Mouse (Mus musculus): ENCODE results near the gene Styxl1. TPM values are rescaled to one million over a fixed set of nuclear protein-coding genes. Genes with fewer than 3 reads are reported as not detected.

Gene Styxl1
- polyA plus RNA-seq, 1 experiment = 0.26 TPM

DNA sequence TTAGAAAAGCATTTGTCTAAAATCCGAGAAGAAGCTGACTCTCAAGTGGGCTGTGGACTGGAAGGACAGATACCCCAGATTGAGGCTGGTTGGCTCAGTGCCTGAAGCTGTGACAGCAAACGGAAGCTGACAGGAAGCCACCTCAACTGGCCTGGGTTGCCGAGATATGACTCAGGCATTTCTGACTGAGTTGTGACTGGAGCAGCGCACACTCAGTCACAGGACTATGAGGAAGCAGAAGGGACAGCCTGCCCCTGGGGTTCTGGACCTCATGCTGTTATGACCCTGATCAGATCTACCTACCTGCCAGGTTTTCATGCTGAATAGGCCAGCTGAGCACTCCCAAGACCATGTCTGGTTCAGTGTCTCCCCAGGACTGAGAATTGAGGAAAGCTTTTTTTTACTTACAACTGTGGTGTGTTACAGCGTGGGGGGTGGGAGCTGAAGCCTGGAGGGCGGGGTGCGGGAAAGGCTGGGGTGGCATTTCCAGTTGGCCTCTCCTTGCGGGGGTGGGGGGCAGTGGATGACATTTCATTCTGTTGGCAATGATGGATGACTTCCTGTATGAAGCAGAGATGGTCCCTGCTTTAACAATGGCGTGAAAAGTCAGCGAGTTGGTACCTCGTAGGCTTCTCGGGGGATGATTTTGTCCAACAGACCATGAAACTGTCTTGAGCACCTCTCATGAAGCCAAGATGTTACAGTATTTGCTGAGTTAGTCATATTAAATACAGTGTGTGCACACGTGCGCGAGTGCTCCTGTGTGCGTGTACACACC, 64.6 kb downstream of the Styxl1 start:
- Histone ChIP-seq H3K27ac (ENCODE audit: insufficient read depth, low read length) (no peak overlapping the region), H3K27me3 (ENCODE audit: control insufficient read depth, insufficient read depth, low read length) (no peaks in the 10 kb centered on the region), H3K4me1 (ENCODE audit: control insufficient read depth, insufficient read depth, low read length) (peaks cover 23% of the 10 kb centered on the region), H3K4me3 (replicated peaks; ENCODE audit: insufficient read depth, low read depth, low read length) (no peak overlapping the region)
- DNase-seq = peak; percentile 56 to 69
- TF ChIP-seq CTCF (IDR thresholded peaks at IDR 0.05; ENCODE audit: borderline replicate concordance, insufficient read depth, low read depth, low read length) (no peak), POLR2A (IDR thresholded peaks at IDR 0.05; ENCODE audit: borderline replicate concordance, insufficient read depth, low read length) (no peak)
- WGBS = 45% methylated on average over 16 of the region's 16 CpGs

DNA sequence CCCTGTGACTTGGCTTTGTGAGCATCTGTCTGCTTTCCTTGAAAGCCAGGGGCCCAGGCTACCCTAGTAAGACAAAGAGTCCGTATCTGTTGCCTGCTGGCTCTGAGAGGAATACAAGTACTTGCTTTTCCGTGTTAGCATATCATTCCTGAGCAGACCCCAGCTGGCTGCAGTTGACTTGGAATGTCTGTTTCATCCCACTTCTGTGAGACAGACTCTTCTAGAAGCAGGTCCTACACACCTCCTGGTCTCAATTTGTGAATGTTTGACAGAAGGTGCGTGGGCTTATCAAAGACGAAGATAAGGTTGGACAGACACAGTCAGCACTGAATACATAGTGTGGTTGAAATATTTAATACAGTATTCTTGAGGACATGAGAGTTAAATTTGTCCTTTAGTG, 65.4 kb downstream of the Styxl1 start:
- Histone ChIP-seq H3K4me1 (ENCODE audit: control insufficient read depth, insufficient read depth, low read length) (peaks cover 26% of the 10 kb centered on the region), H3K27ac (ENCODE audit: insufficient read depth, low read length) (no peak overlapping the region), H3K27me3 (ENCODE audit: control insufficient read depth, insufficient read depth, low read length) (no peaks in the 10 kb centered on the region), H3K4me3 (replicated peaks; ENCODE audit: insufficient read depth, low read depth, low read length) (no peak overlapping the region)
- DNase-seq = no peak
- TF ChIP-seq POLR2A (IDR thresholded peaks at IDR 0.05; ENCODE audit: borderline replicate concordance, insufficient read depth, low read length) (no peak), CTCF (IDR thresholded peaks at IDR 0.05; ENCODE audit: borderline replicate concordance, insufficient read depth, low read depth, low read length) (no peak)
- 79% methylated on average over 4 of the region's 4 CpGs for WGBS

DNA sequence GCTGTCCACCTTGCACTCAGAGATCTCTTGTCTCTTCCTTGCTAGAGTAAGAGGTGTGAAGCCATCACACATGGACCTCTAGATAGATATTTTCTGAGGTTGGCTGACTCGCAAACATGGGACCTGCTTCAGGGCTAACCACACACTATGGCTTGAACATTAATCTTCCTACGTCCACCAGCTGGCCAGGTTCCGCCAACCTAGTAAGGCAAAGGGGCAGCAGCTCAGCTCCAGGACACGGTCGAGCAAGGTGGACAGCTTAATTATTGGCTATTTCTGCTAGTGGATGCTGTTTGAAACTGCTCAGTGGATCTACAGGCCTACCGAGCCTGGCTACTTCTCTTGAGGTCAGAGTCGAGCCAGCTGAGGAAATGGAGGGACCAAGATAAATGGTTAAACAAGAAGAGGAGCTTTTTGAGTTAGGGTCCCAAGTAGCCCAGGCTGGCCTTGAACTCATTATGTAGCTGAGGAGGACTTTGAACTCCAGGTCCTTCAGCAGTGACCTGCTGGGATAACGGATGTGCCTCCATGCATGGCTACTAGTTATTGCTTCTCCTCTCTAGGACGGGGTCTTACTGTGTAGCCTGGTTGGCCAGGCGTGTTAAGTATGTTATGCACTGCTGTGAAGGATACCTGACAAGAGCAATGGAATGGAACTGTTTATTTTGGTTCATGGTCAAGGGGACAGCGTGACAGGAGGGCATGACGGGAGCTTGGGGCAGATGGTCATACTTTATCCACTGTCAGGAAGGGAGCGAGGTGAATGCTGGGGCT, 66.4 kb downstream of the Styxl1 start:
- Histone ChIP-seq H3K27me3 (ENCODE audit: control insufficient read depth, insufficient read depth, low read length) (no peaks in the 10 kb centered on the region), H3K4me1 (ENCODE audit: control insufficient read depth, insufficient read depth, low read length) (peaks cover 28% of the 10 kb centered on the region), H3K4me3 (replicated peaks; ENCODE audit: insufficient read depth, low read depth, low read length) (no peak overlapping the region), H3K27ac (ENCODE audit: insufficient read depth, low read length) (no peak overlapping the region)
- TF ChIP-seq CTCF (IDR thresholded peaks at IDR 0.05; ENCODE audit: borderline replicate concordance, insufficient read depth, low read depth, low read length) = no peak
- TF ChIP-seq POLR2A (IDR thresholded peaks at IDR 0.05; ENCODE audit: borderline replicate concordance, insufficient read depth, low read length) = no peak
- WGBS = 90% methylated on average over 13 of the region's 13 CpGs
- DNase-seq = no peak

DNA sequence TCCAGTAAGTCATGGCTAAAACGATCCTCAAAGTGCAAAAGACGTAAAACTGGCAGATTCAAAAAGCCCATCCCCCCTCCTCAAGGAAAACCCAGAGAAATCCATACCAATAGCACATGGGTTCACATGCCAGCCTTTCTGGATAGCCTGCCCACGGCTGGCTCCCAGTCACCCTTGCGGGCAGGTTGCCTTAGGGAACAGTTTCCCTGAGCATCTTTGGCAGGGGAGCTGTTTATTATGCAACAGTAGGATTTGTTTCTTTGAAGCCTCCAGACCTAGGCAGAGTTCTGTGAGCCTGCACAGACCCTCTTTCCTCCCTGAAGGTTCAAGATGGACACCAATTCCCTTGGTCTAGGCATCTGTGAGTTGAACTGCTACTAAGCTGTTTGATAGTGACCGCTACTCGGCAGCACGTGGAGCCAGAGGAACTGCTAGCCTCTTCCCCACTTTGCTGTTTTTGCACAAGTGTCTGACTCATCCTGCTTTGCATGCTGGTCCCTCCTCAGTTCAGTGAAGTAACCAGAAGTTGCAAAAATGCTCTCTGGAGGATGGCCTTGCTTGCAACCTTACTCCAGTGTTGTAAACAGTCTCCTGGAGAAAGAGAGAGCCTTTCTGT, 67.5 kb downstream of the Styxl1 start:
- Histone ChIP-seq H3K27me3 (ENCODE audit: control insufficient read depth, insufficient read depth, low read length) (no peaks in the 10 kb centered on the region), H3K27ac (ENCODE audit: insufficient read depth, low read length) (peak overlapping the region; percentile 34; the same call in 1 of the 2 replicates), H3K4me1 (ENCODE audit: control insufficient read depth, insufficient read depth, low read length) (peaks cover 28% of the 10 kb centered on the region), H3K4me3 (replicated peaks; ENCODE audit: insufficient read depth, low read depth, low read length) (no peak overlapping the region)
- no peak for TF ChIP-seq CTCF (IDR thresholded peaks at IDR 0.05; ENCODE audit: borderline replicate concordance, insufficient read depth, low read depth, low read length)
- no peak for TF ChIP-seq POLR2A (IDR thresholded peaks at IDR 0.05; ENCODE audit: borderline replicate concordance, insufficient read depth, low read length)
- peak in 1 of 2 experiments; percentile 40 for DNase-seq
- 50% methylated on average over 7 of the region's 7 CpGs for WGBS

- H3K4me1 ChIP-seq (ENCODE audit: control insufficient read depth, insufficient read depth, low read length) = peaks cover 28% of the 10 kb centered on the region
- no peaks in the 10 kb centered on the region for H3K27me3 ChIP-seq (ENCODE audit: control insufficient read depth, insufficient read depth, low read length)
- 98% methylated on average over 5 of the region's 5 CpGs for WGBS
- no peak for TF ChIP-seq CTCF (IDR thresholded peaks at IDR 0.05; ENCODE audit: borderline replicate concordance, insufficient read depth, low read depth, low read length)
- TF ChIP-seq POLR2A (IDR thresholded peaks at IDR 0.05; ENCODE audit: borderline replicate concordance, insufficient read depth, low read length) = no peak
- no peak overlapping the region for H3K4me3 ChIP-seq (replicated peaks; ENCODE audit: insufficient read depth, low read depth, low read length)
- H3K27ac ChIP-seq (ENCODE audit: insufficient read depth, low read length) = no peak overlapping the region
- DNase-seq = no peak
Measured at GRCm38 (mm10) chr5:135709716-135710115, 68.5 kb downstream of the Styxl1 start.

GRCm38 (mm10) chr5:135707855-135708254, 70.3 kb downstream of the Styxl1 start:
- WGBS = 11% methylated on average over 1 of the region's 1 CpGs
- no peak for DNase-seq
- H3K27ac ChIP-seq (ENCODE audit: insufficient read depth, low read length) = no peak overlapping the region
- no peaks in the 10 kb centered on the region for H3K27me3 ChIP-seq (ENCODE audit: control insufficient read depth, insufficient read depth, low read length)
- H3K4me3 ChIP-seq (replicated peaks; ENCODE audit: insufficient read depth, low read depth, low read length) = no peak overlapping the region
- peaks cover 14% of the 10 kb centered on the region for H3K4me1 ChIP-seq (ENCODE audit: control insufficient read depth, insufficient read depth, low read length)
- no peak for TF ChIP-seq CTCF (IDR thresholded peaks at IDR 0.05; ENCODE audit: borderline replicate concordance, insufficient read depth, low read depth, low read length)
- TF ChIP-seq POLR2A (IDR thresholded peaks at IDR 0.05; ENCODE audit: borderline replicate concordance, insufficient read depth, low read length) = no peak

DNA sequence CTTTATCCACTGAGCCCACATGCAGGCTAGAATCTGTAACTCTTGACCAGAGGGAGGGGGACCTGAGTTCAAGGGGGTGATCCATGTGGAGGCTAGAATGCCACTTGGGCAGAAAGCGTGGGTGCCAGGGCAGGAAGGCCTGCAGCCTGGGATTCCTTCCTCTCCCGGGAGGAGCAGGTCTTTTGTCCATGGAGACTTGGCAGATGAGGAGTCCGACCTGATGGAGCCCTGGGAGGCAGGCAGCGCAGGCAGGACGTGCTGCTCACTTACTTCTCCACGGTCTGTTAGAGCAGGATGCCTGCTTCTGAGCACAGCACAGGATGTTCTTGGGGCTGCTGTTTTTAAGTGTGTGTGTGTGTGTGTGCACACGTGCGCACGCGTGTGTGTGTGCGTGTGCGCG, 71.1 kb downstream of the Styxl1 start:
- TF ChIP-seq CTCF (IDR thresholded peaks at IDR 0.05; ENCODE audit: borderline replicate concordance, insufficient read depth, low read depth, low read length) (no peak), POLR2A (IDR thresholded peaks at IDR 0.05; ENCODE audit: borderline replicate concordance, insufficient read depth, low read length) (no peak)
- no peak for DNase-seq
- no peaks in the 10 kb centered on the region for H3K27me3 ChIP-seq (ENCODE audit: control insufficient read depth, insufficient read depth, low read length)
- H3K4me3 ChIP-seq (replicated peaks; ENCODE audit: insufficient read depth, low read depth, low read length) = no peak overlapping the region
- H3K4me1 ChIP-seq (ENCODE audit: control insufficient read depth, insufficient read depth, low read length) = peaks cover 10% of the 10 kb centered on the region
- H3K27ac ChIP-seq (ENCODE audit: insufficient read depth, low read length) = no peak overlapping the region
- 68% methylated on average over 13 of the region's 13 CpGs for WGBS
